Mouse (Mus musculus) lung, postnatal 4 days (tissue): ENCODE measurements around the gene Taok2.
"Not testable (repeated sequence)": the region's sequence is repeated elsewhere in the genome, so short reads cannot be mapped to it uniquely, and the experiment has no call there.

Source experiments
- DNase-seq, 2 experiments: peaks; one replicate each; pipeline ENCODE4 v3.0.0; 2021

The Taok2 gene

GRCm38 (mm10) chr7:126884286-126885164 is at the start of gene Taok2:
TSS of gene Taok2 (minus strand) at chr7:126884703.
- DNase-seq = peak; percentile 98 to 100

DNA sequence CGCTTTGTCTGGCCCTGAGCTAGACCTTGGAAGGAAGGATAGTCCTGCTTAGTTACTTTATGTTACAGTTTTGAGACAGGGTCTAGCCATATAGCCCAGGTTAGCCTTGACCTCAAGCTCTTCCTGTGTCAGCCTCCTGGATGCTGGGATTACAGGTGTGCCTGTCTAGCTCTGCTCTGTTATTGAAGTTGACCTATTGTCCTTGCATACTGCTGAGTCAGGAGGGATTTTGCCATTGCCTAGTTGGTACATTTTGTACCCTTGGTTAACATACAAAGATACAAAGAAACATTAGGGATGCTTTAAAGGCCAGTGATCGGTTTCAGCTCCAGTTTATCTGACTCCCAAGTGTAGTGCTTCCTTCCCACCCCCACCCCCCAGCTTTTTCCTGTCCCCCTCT is 48.1 kb upstream of the Taok2 start:
- DNase-seq = no peak

DNA sequence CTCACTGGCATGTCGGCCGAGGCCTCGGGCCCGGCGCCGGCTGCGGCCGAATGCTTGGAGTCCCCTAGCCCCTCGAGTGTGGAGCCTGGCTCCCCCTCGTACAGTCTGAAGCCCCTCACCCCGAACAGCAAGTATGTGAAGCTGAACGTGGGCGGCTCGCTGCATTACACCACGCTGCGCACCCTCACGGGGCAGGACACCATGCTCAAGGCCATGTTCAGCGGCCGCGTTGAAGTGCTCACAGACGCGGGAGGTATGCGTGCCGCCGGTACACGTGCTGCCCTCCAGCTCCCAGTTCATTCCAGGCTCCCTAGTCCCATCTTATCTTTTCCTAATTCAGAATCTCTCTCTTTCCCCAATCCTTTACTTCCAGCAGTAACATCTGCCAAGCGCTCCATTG is 44.5 kb upstream of the Taok2 start:
- DNase-seq = no peak

- peak; percentile 97 for DNase-seq
Measured at GRCm38 (mm10) chr7:126928384-126929037, 44.0 kb upstream of the Taok2 start, which contains the start of gene Kctd13. TSS of gene Kctd13 (plus strand) at chr7:126928879.

- no peak for DNase-seq
Measured at GRCm38 (mm10) chr7:126926299-126926698, 41.8 kb upstream of the Taok2 start.

GRCm38 (mm10) chr7:126923999-126924398 is 39.5 kb upstream of the Taok2 start:
- no peak for DNase-seq

GRCm38 (mm10) chr7:126922624-126923060 is 38.1 kb upstream of the Taok2 start, which contains the start of gene Tmem219:
TSS of gene Tmem219 (minus strand) at chr7:126922917.
- peak; percentile 69 to 83 for DNase-seq

- DNase-seq = no peak
Measured at GRCm38 (mm10) chr7:126921563-126921962, 37.1 kb upstream of the Taok2 start.

DNA sequence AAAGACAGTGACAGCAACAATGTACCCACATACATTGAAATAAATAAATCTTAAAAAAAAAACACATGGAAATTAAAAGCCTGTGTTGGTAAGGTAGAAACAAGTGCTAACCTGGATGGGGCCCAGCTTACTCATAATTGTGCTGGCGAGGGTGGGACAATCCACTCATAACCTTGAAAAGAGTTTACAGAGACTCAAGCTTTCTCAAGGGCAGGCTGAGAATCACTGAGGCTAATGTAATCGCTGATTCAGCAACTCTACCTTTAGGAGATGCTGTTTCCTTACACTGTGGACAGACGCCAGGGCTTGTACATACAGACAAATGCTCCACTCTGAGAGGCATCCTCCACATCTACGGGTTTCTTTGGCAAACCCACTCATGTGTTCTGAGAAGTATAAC is 35.5 kb upstream of the Taok2 start:
- DNase-seq = no peak

- not testable (repeated sequence) for DNase-seq
Measured at GRCm38 (mm10) chr7:126918356-126918755, 33.9 kb upstream of the Taok2 start.

- DNase-seq = no peak
Measured at GRCm38 (mm10) chr7:126914844-126915243, 30.3 kb upstream of the Taok2 start.

DNA sequence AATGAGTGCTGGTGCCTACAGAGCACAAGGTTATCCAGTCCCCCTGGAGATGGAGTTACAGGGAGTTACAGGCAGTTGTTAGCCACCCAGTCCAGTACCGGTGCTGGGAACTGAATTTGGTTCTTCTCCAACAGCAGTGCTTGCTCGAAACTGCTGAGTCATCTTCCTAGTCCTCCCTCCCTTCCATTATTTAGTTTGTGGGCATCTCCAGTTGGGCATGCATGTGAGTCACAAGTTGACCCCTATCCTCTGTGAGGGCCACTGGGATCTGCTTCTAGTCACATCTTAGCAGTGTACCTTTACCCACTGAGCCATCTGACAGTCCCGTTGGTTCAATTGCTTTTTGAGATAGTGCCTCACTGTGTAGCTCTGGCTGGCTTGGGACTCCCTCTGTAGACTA is 21.1 kb upstream of the Taok2 start:
- DNase-seq = no peak

DNA sequence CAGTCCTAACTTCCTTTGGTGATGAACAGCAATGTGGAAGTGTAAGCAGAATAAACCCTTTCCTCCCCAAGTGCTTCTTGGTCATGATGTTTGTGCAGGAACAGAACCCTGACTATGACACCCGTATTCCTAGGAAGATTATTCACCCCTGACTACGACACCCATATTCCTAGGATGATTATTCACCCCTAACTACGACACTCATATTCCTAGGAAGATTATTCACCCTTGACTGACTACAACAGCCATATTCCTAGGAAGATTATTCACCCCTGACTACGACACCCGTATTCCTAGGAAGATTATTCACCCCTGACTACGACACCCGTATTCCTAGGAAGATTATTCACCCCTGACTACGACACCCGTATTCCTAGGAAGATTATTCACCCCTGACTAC is 15.3 kb upstream of the Taok2 start:
- DNase-seq = not testable (repeated sequence)

DNA sequence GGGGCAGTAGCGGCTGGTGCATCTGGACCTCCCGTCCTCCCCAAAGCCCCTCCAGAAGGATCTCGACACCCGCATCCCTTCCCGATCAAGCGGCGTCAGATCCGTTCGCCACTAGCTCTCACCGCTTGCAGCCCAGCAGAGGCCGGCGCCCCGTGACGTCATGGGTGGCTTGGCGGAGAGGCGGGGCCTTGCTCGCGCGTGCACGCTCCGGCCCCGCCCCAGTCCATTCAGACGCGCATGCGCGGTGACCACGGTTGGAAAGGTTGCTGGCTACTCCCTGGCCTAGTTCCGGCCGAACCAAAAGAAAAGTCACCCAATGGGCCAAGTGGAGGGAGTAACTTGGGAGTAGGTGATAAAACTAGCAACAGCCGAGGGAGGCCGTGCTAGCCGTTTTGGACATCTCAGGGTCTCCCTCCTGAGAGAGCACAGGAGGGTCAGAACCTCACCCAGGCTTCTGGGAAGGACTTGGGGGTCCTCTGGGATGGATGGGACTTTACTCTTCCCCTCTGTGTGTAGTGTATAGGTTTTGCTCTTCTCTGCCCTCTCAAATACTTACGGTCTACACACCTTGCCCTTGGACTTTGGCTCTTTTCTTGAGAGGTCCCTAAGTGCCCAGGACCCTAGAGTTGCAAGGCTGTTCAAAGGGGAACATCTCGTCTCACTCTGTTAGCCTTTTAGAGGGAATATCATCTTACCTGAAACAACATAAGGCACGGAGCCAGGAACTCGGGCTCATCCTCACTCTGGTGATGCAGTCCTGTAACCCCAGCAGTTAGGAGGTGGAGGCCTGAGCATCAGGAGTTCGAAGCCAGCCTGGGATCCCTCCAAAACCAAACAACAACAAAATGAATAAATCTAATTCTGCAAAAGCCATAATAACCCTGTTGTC is 13.8 kb upstream of the Taok2 start:
- DNase-seq = peak; percentile 97 to 98

GRCm38 (mm10) chr7:126897390-126898101 is 13.0 kb upstream of the Taok2 start:
- DNase-seq = peak in 1 of 2 experiments; percentile 47

- no peak for DNase-seq
Measured at GRCm38 (mm10) chr7:126896912-126897311, 12.4 kb upstream of the Taok2 start.

- peak in 1 of 2 experiments; percentile 46 for DNase-seq
Measured at GRCm38 (mm10) chr7:126888852-126889251, 4.3 kb upstream of the Taok2 start.

- DNase-seq = no peak
Measured at GRCm38 (mm10) chr7:126887281-126887680, 2.8 kb upstream of the Taok2 start.

GRCm38 (mm10) chr7:126883731-126884181 is 747 bp downstream of the Taok2 start:
- peak; percentile 50 to 59 for DNase-seq

GRCm38 (mm10) chr7:126881040-126881439 is 3.5 kb downstream of the Taok2 start:
- DNase-seq = peak; percentile 51 to 73

- no peak for DNase-seq
Measured at GRCm38 (mm10) chr7:126877239-126877638, 7.3 kb downstream of the Taok2 start.

DNA sequence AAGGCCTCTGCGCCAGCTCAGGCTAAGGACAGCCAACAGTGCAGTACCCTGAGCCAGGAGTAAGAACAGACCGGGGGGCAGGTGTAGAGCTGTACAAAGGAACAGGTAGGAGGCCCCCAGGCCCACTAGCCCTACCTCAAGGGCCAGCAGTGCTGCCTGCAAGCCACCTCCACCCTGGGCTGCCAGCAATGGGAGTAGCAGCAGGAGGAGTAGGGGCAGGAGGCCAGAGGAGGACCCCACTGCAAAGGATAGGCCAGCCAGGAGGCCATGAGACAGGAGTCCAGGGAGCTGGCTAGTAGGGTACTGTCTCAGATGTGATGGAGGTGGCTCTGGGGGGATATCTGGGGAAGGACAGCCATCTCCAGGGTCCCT is 14.0 kb downstream of the Taok2 start:
- DNase-seq = no peak
